30 mouse cellular contexts compared by ENCODE assay signal in genomic region chr11:82041671-82042080, GRCm38 (mm10). TPM values are rescaled to one million over a fixed set of nuclear protein-coding genes. Genes with fewer than 3 reads are reported as not detected.
DNase-seq lines count a peak whose midpoint lies in the region; ATAC-seq lines count a peak whose summit lies in the region.
"Had no signal": no experiment of that assay in that cellular context is flagged by ENCODE, and none has a peak within 500 bp of the region (broad histone marks: within the 10 kb centered on the region; RNA-seq: fewer than 3 reads in every experiment).

No protein-coding gene starts in this region.

- no peaks in the 10 kb centered on the region for H3K9me3 ChIP-seq in heart, embryonic 10.5 days
- H3K9me3 ChIP-seq in hindbrain, embryonic 10.5 days = no peaks in the 10 kb centered on the region
- H3K9me3 ChIP-seq: forebrain, embryonic 15.5 days; midbrain, embryonic 15.5 days had no signal

- H3K4me1 ChIP-seq in heart, embryonic 10.5 days = 0 out of 2 replicates have a peak, but pooled peaks cover 4% of the 10 kb centered on the region
- H3K4me1 ChIP-seq in hindbrain, embryonic 10.5 days (replicated peaks) = no peaks in the 10 kb centered on the region
- H3K4me1 ChIP-seq: forebrain, embryonic 15.5 days; midbrain, embryonic 15.5 days had no signal

- WGBS in heart, embryonic 10.5 days = 84% methylated on average over 4 of the region's 4 CpGs
- WGBS in hindbrain, embryonic 10.5 days = 93% methylated on average over 4 of the region's 4 CpGs

- no peaks in the 10 kb centered on the region for H3K27me3 ChIP-seq in heart, embryonic 10.5 days (ENCODE audit: insufficient read depth, poor library complexity, severe bottlenecking)
- no peaks in the 10 kb centered on the region for H3K27me3 ChIP-seq in hindbrain, embryonic 10.5 days (ENCODE audit: insufficient read depth, poor library complexity, severe bottlenecking)
- H3K27me3 ChIP-seq: forebrain, embryonic 15.5 days; midbrain, embryonic 15.5 days; Patski had no signal

- peak; percentile 22 for DNase-seq in heart, postnatal 4 days
- no peak for DNase-seq in heart, embryonic 10.5 days (ENCODE audit: low spot score)
- peak; percentile 99 for DNase-seq in 416B (ENCODE audit: low read depth)
- peak; percentile 54 for DNase-seq in NIH3T3 (ENCODE audit: low read depth)
- DNase-seq in layer of hippocampus, postnatal 25 days (ENCODE audit: extremely low spot score in 1 of 2, low spot score in 1 of 2) = no peak
- no peak for DNase-seq in spleen, adult 12 weeks (ENCODE audit: low spot score)
- DNase-seq in hindbrain, embryonic 10.5 days (ENCODE audit: low spot score) = no peak
- DNase-seq: adrenal gland, postnatal 25 days; cerebellum, adult 18-20 months; cerebellum, postnatal 25 days; heart, postnatal 10 days; kidney, adult 11 months; liver; thymus, postnatal 4 days had no signal

- no peak overlapping the region for H3K27ac ChIP-seq in heart, embryonic 10.5 days
- no peak overlapping the region for H3K27ac ChIP-seq in hindbrain, embryonic 10.5 days
- H3K27ac ChIP-seq: forebrain, embryonic 15.5 days; kidney, postnatal 0 days; midbrain, embryonic 15.5 days had no signal

- no peaks in the 10 kb centered on the region for H3K36me3 ChIP-seq in heart, embryonic 10.5 days
- H3K36me3 ChIP-seq in hindbrain, embryonic 10.5 days = no peaks in the 10 kb centered on the region
- H3K36me3 ChIP-seq: forebrain, embryonic 15.5 days; midbrain, embryonic 15.5 days had no signal

- no peak overlapping the region for H3K4me3 ChIP-seq in heart, embryonic 10.5 days
- no peak overlapping the region for H3K4me3 ChIP-seq in hindbrain, embryonic 10.5 days
- H3K4me3 ChIP-seq: erythroblast, embryonic 14.5 days; forebrain, embryonic 15.5 days; midbrain, embryonic 15.5 days had no signal

- ATAC-seq in hematopoietic stem cell, adult 5-6 weeks (replicated peaks in 1 of 2; ENCODE audit: insufficient read depth in 1 of 2, low FRiP score in 2 of 2, low TSS enrichment in 1 of 2, low read depth in 1 of 2, poor library complexity in 2 of 2, severe bottlenecking in 2 of 2) = peak; percentile 52 to 71
- ATAC-seq: forebrain, embryonic 15.5 days; hindbrain, embryonic 16.5 days; midbrain, embryonic 15.5 days; Patski had no signal

RNA-seq across cellular contexts. Expression of gene Gm17268, which starts 3.3 kb away (rescaled TPM):
- not detected for total RNA-seq in heart, postnatal 4 days (2021)
- polyA plus RNA-seq in heart, embryonic 10.5 days (2016; fragmentation: Nextera tagmentation; extraction: Ambion mirVana) = not detected in 2 replicates
- total RNA-seq in hematopoietic stem cell, adult 5-6 weeks (2017) = not detected in 2 replicates
- not detected for total RNA-seq in layer of hippocampus, postnatal 25 days (2021)
- polyA plus RNA-seq in hindbrain, embryonic 10.5 days (2016; fragmentation: Nextera tagmentation; extraction: Ambion mirVana) = not detected in 2 replicates
- total RNA-seq: adrenal gland, postnatal 25 days; gastrocnemius, postnatal 4 days; heart, postnatal 10 days; layer of hippocampus, adult 18-20 months; left cerebral cortex, postnatal 36 days had no signal
- polyA plus RNA-seq: C2C12; erythroblast, embryonic 14.5 days; forebrain, embryonic 15.5 days; heart, embryonic 11.5 days; hindbrain, embryonic 16.5 days; kidney, postnatal 0 days; liver, embryonic 16.5 days; midbrain, embryonic 15.5 days; neural tube, embryonic 11.5 days; Patski; small intestine, adult 2 months; stomach, embryonic 14.5 days had no signal

RNA-seq across cellular contexts. Expression of gene Ccl7, which starts 3.8 kb away (rescaled TPM):
- 1 to 10 TPM; 1.2 to 1.5 TPM for total RNA-seq in heart, postnatal 4 days (2021)
- polyA plus RNA-seq in heart, embryonic 10.5 days (2016; fragmentation: Nextera tagmentation; extraction: Ambion mirVana) = 1.7 and 2.1 TPM in 2 replicates
- total RNA-seq in hematopoietic stem cell, adult 5-6 weeks (2017) = not detected in 2 replicates
- not detected for total RNA-seq in layer of hippocampus, postnatal 25 days (2021)
- polyA plus RNA-seq in hindbrain, embryonic 10.5 days (2016; fragmentation: Nextera tagmentation; extraction: Ambion mirVana) = 0.21 TPM in 1 of 2 replicates, not detected in the other
- total RNA-seq: layer of hippocampus, adult 18-20 months had no signal
- polyA plus RNA-seq: erythroblast, embryonic 14.5 days had no signal

RNA-seq across cellular contexts. Expression of gene Ccl2, which starts 6.3 kb away (rescaled TPM):
- total RNA-seq in heart, postnatal 4 days (2021) = 1 to 10 TPM; 2.1 to 4.7 TPM
- polyA plus RNA-seq in heart, embryonic 10.5 days (2016; fragmentation: Nextera tagmentation; extraction: Ambion mirVana) = 6.7 and 8.0 TPM in 2 replicates
- total RNA-seq in hematopoietic stem cell, adult 5-6 weeks (2017) = 3.8 and 5.8 TPM in 2 replicates
- total RNA-seq in layer of hippocampus, postnatal 25 days (2021) = not detected
- 0.80 and 1.0 TPM in 2 replicates for polyA plus RNA-seq in hindbrain, embryonic 10.5 days (2016; fragmentation: Nextera tagmentation; extraction: Ambion mirVana)
- total RNA-seq: layer of hippocampus, adult 18-20 months; left cerebral cortex, postnatal 36 days had no signal
- polyA plus RNA-seq: erythroblast, embryonic 14.5 days had no signal

RNA-seq across cellular contexts. Expression of gene Ccl11, which starts 15.9 kb away (rescaled TPM):
- total RNA-seq in heart, postnatal 4 days (2021) = under 1 TPM; 0.41 to 0.43 TPM
- not detected in 2 replicates for polyA plus RNA-seq in heart, embryonic 10.5 days (2016; fragmentation: Nextera tagmentation; extraction: Ambion mirVana)
- not detected in 2 replicates for total RNA-seq in hematopoietic stem cell, adult 5-6 weeks (2017)
- total RNA-seq in layer of hippocampus, postnatal 25 days (2021) = under 1 TPM; 0.34 to 0.35 TPM
- polyA plus RNA-seq in hindbrain, embryonic 10.5 days (2016; fragmentation: Nextera tagmentation; extraction: Ambion mirVana) = not detected in 2 replicates
- polyA plus RNA-seq: erythroblast, embryonic 14.5 days; forebrain, embryonic 15.5 days; heart, embryonic 11.5 days; midbrain, embryonic 15.5 days; Patski had no signal

RNA-seq across cellular contexts. Expression of gene Ccl12, which starts 60.0 kb away (rescaled TPM):
- total RNA-seq in heart, postnatal 4 days (2021) = under 1 TPM in 1 of 2 experiments, not detected in 1; 0.86 TPM
- not detected in 2 replicates for polyA plus RNA-seq in heart, embryonic 10.5 days (2016; fragmentation: Nextera tagmentation; extraction: Ambion mirVana)
- total RNA-seq in hematopoietic stem cell, adult 5-6 weeks (2017) = not detected in 2 replicates
- total RNA-seq in layer of hippocampus, postnatal 25 days (2021) = not detected
- 0.56 and 1.3 TPM in 2 replicates for polyA plus RNA-seq in hindbrain, embryonic 10.5 days (2016; fragmentation: Nextera tagmentation; extraction: Ambion mirVana)
- total RNA-seq: adrenal gland, postnatal 25 days; left cerebral cortex, postnatal 36 days had no signal
- polyA plus RNA-seq: C2C12; erythroblast, embryonic 14.5 days; Patski had no signal

Comparison
In these comparisons a context has a peak if more than half of its experiments do, and no peak if none do; other contexts are left out.
1. DNase-seq: peak in heart, postnatal 4 days (single experiment), 416B (single experiment) and NIH3T3 (single experiment); none in heart, embryonic 10.5 days (single experiment), layer of hippocampus, postnatal 25 days (0 of 2), spleen, adult 12 weeks (single experiment) and hindbrain, embryonic 10.5 days (single experiment).